Mouse (Mus musculus) intestine, embryonic 14.5 days (tissue): ENCODE measurements around the gene Smpdl3b. TPM values are rescaled to one million over a fixed set of nuclear protein-coding genes. Genes with fewer than 3 reads are reported as not detected.
A peak's percentile ranks its signal among the peaks of the same experiment; 100 is the strongest.
"Not testable (repeated sequence)": the region's sequence is repeated elsewhere in the genome, so short reads cannot be mapped to it uniquely, and the experiment has no call there.

Experiments used
- ATAC-seq: fragments of 200-750 bp; cut with Nextera tagmentation; replicated peaks from 2 replicates; pipeline ENCODE4 v1.8.0; 2017; ENCODE audit warnings: low read depth, moderate number of reproducible peaks, moderate TSS enrichment, moderate library complexity; ENCODE audit not compliant: low FRiP score, low TSS enrichment
- DNase-seq: peaks from one replicate; pipeline ENCODE4 v3.0.0-alpha.2; 2018; ENCODE audit warnings: low spot score
- H3K27ac ChIP-seq: fragments of 300-500 bp; sonication (generic); 2 replicates; pipeline ENCODE4 v1.5.1; 2014; ENCODE audit warnings: low read depth, mild to moderate bottlenecking, control low read depth
- H3K27me3 ChIP-seq: fragments of 300-500 bp; sonication (generic); replicated peaks from 2 replicates; pipeline ENCODE4 v1.6.1; 2014; ENCODE audit warnings: low read length, control low read depth; ENCODE audit not compliant: control insufficient read depth, insufficient read depth
- H3K36me3 ChIP-seq: fragments of 300-500 bp; sonication (generic); 2 replicates; pipeline ENCODE4 v1.6.1; 2014; ENCODE audit warnings: low read length, control low read depth; ENCODE audit not compliant: control insufficient read depth, insufficient read depth
- H3K4me1 ChIP-seq: fragments of 300-500 bp; sonication (generic); replicated peaks from 2 replicates; pipeline ENCODE4 v1.6.1; 2014; ENCODE audit warnings: low read length, control low read depth, mixed read lengths; ENCODE audit not compliant: control insufficient read depth, insufficient read depth
- H3K4me2 ChIP-seq: fragments of 300-500 bp; sonication (generic); 2 replicates; pipeline ENCODE4 v1.6.1; 2014; ENCODE audit warnings: low read length
- H3K4me3 ChIP-seq: fragments of 300-500 bp; sonication (generic); 2 replicates; pipeline ENCODE4 v1.5.1; 2014; ENCODE audit warnings: low read depth, low read length, control low read depth, mixed read lengths
- H3K9ac ChIP-seq: fragments of 300-500 bp; sonication (generic); 2 replicates; pipeline ENCODE4 v1.6.1; 2014; ENCODE audit warnings: mild to moderate bottlenecking, low read length
- H3K9me3 ChIP-seq: fragments of 300-500 bp; sonication (generic); 2 replicates; pipeline ENCODE4 v1.6.1; 2016; ENCODE audit warnings: low read length, control low read depth; ENCODE audit not compliant: control insufficient read depth
- WGBS: fragments of 180-500 bp; shearing (Covaris S2); extraction: QIAGEN DNeasy Blood & Tissue Kit; methylation state at CpG from one replicate; pipeline ENCODE4 v1.1.7; 2014; 5-methylcytosine and 5-hydroxymethylcytosine counted together
- polyA plus RNA-seq: library from polyadenylated mRNA; unstranded; fragments of >200 nt; fragmentation: Nextera tagmentation; extraction: Ambion mirVana; gene quantifications from 2 replicates; pipeline ENCODE4 v1.2.1, GENCODE M21; 2014

Gene Smpdl3b
- polyA plus RNA-seq, 1 experiment from 2014 or later, result 7.8 TPM

DNA sequence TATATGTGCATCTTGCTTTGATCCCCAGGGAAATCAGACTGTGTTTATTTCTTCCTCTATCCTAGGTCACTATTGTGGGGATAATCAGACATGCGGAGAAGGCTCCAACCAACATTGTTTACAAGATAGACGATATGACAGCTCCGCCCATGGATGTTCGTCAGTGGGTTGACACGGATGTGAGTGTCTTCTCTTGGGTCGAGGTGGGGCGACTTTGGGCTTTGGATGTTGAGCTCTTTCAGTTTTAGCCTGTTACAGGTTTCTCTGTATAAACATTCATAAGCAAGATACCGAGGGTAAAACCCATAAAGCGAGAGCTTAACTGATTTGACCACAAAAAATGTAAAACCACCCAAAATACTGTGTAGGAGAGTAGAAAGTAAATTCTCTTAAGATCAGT lies 14.7 kb upstream of the Smpdl3b start:
- H3K27ac ChIP-seq, result no peak overlapping the region
- no peak overlapping the region for H3K4me2 ChIP-seq
- H3K9me3 ChIP-seq, result no peaks in the 10 kb centered on the region
- H3K27me3 ChIP-seq, result no peaks in the 10 kb centered on the region
- ATAC-seq (no peak), DNase-seq (no peak)
- H3K9ac ChIP-seq, result no peak overlapping the region
- 90% methylated on average over 9 of the region's 9 CpGs for WGBS
- H3K4me3 ChIP-seq, result no peak overlapping the region
- no peaks in the 10 kb centered on the region; the same call in 1 of the 2 replicates for H3K4me1 ChIP-seq
- peaks cover 67% of the 10 kb centered on the region for H3K36me3 ChIP-seq

DNA sequence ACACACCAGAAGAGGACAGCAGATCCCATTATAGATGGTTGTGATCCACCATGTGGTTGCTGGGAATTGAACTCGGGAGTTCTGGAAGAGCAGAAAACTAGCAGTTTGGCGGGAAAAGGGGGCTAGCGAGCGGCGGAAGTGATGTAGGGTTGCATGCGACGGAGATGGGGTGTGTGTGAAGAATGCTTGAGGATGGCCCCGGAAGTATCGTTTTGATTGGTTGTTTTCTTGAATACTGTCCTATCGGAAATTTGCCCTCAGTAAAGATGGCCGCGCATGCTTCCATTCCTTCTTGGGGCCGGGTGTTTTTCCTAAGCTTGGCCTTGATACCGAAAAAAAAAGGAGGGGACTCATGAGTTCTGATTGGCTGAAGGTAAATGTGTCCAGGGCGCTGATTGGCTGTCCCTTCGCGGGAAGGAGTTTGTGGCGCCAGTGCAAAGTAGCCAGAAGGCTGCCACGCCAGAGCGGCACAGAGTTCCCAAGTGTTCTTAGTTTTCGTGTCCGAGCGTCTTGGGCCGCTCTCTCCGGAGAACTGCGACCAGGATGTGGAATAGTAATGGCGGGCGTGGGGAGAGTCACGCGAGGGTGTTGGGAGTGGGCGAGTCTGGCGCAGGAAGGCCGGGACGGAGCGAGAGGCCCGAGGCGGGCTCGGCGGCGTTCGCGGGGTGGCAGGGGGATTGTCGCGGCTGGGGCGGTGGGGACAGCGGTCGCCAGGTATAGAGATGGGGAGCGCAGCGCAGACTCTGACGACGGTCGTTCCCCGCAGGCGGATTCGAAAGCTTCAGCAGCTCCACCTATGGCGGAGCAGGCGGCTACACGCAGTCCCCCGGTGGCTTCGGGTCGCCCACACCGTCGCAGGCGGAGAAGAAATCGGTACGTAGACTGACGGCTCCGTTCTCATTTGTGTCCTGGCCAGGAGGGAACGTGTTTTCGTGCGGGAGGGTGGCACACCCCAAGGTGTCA lies 11.1 kb upstream of the Smpdl3b start, which contains the start of gene Rpa2:
Rpa2 (plus strand) TSS at position 419 of the 963 bp plus-strand sequence.
- ATAC-seq (peak; percentile 95), DNase-seq (peak; percentile 99)
- no peaks in the 10 kb centered on the region for H3K9me3 ChIP-seq
- peak within 1 kb of the TSS; percentile 77 for H3K27ac ChIP-seq
- under 1% methylated on average over 71 of the region's 71 CpGs for WGBS
- H3K4me2 ChIP-seq, result peak within 1 kb of the TSS; percentile 70
- H3K27me3 ChIP-seq, result no peaks in the 10 kb centered on the region
- peak within 1 kb of the TSS; percentile 83 for H3K4me3 ChIP-seq
- peak within 1 kb of the TSS; percentile 82 for H3K9ac ChIP-seq
- peaks cover 31% of the 10 kb centered on the region for H3K36me3 ChIP-seq
- no peaks in the 10 kb centered on the region; the same call in 1 of the 2 replicates for H3K4me1 ChIP-seq

GRCm38 (mm10) chr4:132763125-132763524 lies 6.1 kb upstream of the Smpdl3b start:
- H3K4me3 ChIP-seq, H3K9me3 ChIP-seq, H3K27me3 ChIP-seq, H3K36me3 ChIP-seq, H3K4me1 ChIP-seq, ATAC-seq, H3K9ac ChIP-seq, DNase-seq, H3K4me2 ChIP-seq, H3K27ac ChIP-seq: not testable (repeated sequence)
- WGBS, result 85% methylated on average over 3 of the region's 3 CpGs

- DNase-seq (no peak), ATAC-seq (no peak)
- H3K4me1 ChIP-seq, result no peaks in the 10 kb centered on the region
- no peaks in the 10 kb centered on the region for H3K9me3 ChIP-seq
- no peaks in the 10 kb centered on the region for H3K36me3 ChIP-seq
- no peak overlapping the region for H3K9ac ChIP-seq
- H3K4me2 ChIP-seq, result no peak overlapping the region
- 64% methylated on average over 6 of the region's 6 CpGs for WGBS
- H3K4me3 ChIP-seq, result no peak overlapping the region
- H3K27ac ChIP-seq, result no peak overlapping the region
- 0 out of 2 replicates have a peak, but pooled peaks cover 4% of the 10 kb centered on the region for H3K27me3 ChIP-seq
These were observed 5.5 kb upstream of the Smpdl3b start for GRCm38 (mm10) chr4:132762602-132763001.

DNA sequence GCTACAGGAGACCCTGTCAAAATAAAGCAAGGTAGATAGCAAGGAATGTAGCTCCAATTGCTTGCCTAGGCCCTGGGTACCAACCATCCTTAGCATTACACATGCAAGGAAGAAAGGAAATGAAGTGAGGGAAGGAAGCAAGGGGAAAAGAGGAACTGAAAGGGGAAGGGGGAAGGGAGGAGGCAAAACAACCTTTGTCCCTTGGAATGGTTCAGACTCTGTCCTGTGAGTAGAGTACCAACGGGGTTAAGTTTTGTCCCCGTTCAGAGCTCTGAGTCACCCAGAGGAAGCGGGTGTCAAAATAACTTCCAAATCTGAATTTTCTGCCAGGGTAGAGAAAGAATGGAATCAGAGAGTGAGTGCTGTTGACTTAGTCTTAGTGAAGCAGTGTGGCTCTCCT lies 3.2 kb upstream of the Smpdl3b start:
- ATAC-seq, result no peak
- 49% methylated on average over 3 of the region's 3 CpGs for WGBS
- Histone ChIP-seq H3K9me3 (no peaks in the 10 kb centered on the region), H3K4me2 (no peak overlapping the region), H3K4me1 (no peaks in the 10 kb centered on the region), H3K4me3 (no peak overlapping the region), H3K27ac (no peak overlapping the region), H3K36me3 (no peaks in the 10 kb centered on the region), H3K27me3 (peaks cover 4% of the 10 kb centered on the region; the same call in 1 of the 2 replicates), H3K9ac (no peak overlapping the region)
- DNase-seq, result no peak

GRCm38 (mm10) chr4:132757633-132758351 lies 740 bp upstream of the Smpdl3b start:
- no peak for ATAC-seq
- Histone ChIP-seq H3K9ac (no peak overlapping the region), H3K27ac (no peak overlapping the region), H3K9me3 (no peaks in the 10 kb centered on the region), H3K4me3 (no peak overlapping the region), H3K36me3 (no peaks in the 10 kb centered on the region), H3K27me3 (peaks cover 4% of the 10 kb centered on the region; the same call in 1 of the 2 replicates), H3K4me2 (no peak overlapping the region), H3K4me1 (no peaks in the 10 kb centered on the region)
- no peak for DNase-seq
- WGBS, result 72% methylated on average over 7 of the region's 7 CpGs

- Histone ChIP-seq H3K4me1 (no peaks in the 10 kb centered on the region), H3K4me2 (no peak overlapping the region), H3K27me3 (peaks cover 1% of the 10 kb centered on the region; the same call in 1 of the 2 replicates), H3K9me3 (no peaks in the 10 kb centered on the region), H3K4me3 (no peak overlapping the region), H3K36me3 (no peaks in the 10 kb centered on the region), H3K9ac (no peak overlapping the region), H3K27ac (no peak overlapping the region)
- WGBS, result 75% methylated on average over 6 of the region's 6 CpGs
- DNase-seq (no peak), ATAC-seq (no peak)
These were observed 4.1 kb downstream of the Smpdl3b start for GRCm38 (mm10) chr4:132752992-132753391.

DNA sequence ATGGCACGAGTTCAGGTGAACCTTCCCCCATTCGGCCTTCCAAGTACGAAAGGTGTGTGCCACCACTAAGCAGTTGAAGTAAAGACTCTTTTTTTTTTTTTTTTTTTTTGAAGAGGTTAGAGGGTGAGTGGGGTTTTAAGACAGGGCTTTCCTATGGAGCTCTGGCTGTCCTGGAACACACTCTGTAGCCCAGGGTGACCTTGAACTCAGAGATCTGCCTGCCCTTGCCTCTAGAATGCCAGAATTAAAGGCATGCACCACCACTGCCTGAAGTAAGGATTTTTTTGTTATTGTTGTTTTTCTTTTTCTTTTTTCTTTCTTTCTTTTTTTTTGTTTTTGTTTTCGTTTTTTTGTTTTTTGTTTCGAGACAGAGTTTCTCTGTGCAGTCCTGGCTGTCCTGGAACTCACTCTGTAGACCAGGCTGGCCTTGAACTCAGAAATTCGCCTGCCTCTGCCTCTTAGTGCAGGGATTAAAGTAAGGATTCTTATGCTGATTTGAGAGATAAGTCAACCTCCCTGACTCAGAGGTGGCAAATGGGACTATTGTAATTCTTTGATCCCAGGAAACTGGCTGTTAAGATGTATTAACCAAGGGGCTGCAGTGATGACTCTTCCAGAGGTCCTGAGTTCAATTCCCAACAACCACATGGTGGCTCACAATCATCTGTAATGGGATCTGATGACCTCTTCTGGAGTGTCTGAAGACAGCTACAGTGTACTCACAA lies 7.6 kb downstream of the Smpdl3b start:
- H3K4me1 ChIP-seq, result no peaks in the 10 kb centered on the region
- no peaks in the 10 kb centered on the region for H3K27me3 ChIP-seq
- no peak overlapping the region for H3K4me2 ChIP-seq
- WGBS, result 79% methylated on average over 6 of the region's 6 CpGs
- ATAC-seq (no peak), DNase-seq (no peak)
- H3K27ac ChIP-seq, result no peak overlapping the region
- no peaks in the 10 kb centered on the region for H3K9me3 ChIP-seq
- H3K9ac ChIP-seq, result no peak overlapping the region
- H3K4me3 ChIP-seq, result no peak overlapping the region
- no peaks in the 10 kb centered on the region for H3K36me3 ChIP-seq
